Mouse (Mus musculus) common myeloid progenitor, adult 5-6 weeks (primary cell): ENCODE measurements around the gene P4htm. TPM values are rescaled to one million over a fixed set of nuclear protein-coding genes. Genes with fewer than 3 reads are reported as not detected.

ENCODE experiments used
- ATAC-seq: replicated peaks from 2 replicates; pipeline ENCODE4 v1.8.0; 2016; ENCODE audit warnings: low read depth, mild to moderate bottlenecking, moderate TSS enrichment, inconsistent platforms; ENCODE audit not compliant: poor library complexity, severe bottlenecking
- total RNA-seq: library from RNA; stranded (forward); fragments of 200-1000, 187-1606 nt; gene quantifications from 2 replicates; pipeline ENCODE4 v1.2.3, GENCODE M21; 2017

P4htm gene
- total RNA-seq, 1 experiment from 2014 or later, result 1.1 TPM

GRCm38 (mm10) chr9:108563671-108564070, 33.8 kb downstream of the P4htm start:
- ATAC-seq, result no peak

GRCm38 (mm10) chr9:108560227-108560841, 37.1 kb downstream of the P4htm start, which contains the start of gene Impdh2:
TSS of gene Impdh2 (plus strand) at chr9:108560286.
- ATAC-seq, result peak; percentile 96

- no peak for ATAC-seq
Measured at GRCm38 (mm10) chr9:108559169-108559568, 38.3 kb downstream of the P4htm start.

- no peak for ATAC-seq
Measured at GRCm38 (mm10) chr9:108546875-108547274, 50.6 kb downstream of the P4htm start.

- no peak for ATAC-seq
Measured at GRCm38 (mm10) chr9:108545986-108546385, 51.5 kb downstream of the P4htm start.

GRCm38 (mm10) chr9:108540846-108541245, 56.6 kb downstream of the P4htm start:
- no peak for ATAC-seq

GRCm38 (mm10) chr9:108531496-108531895, 66.0 kb downstream of the P4htm start:
- no peak for ATAC-seq

GRCm38 (mm10) chr9:108530954-108531353, 66.5 kb downstream of the P4htm start:
- no peak for ATAC-seq

Other genes with a start within 250 kb of the P4htm start
- 49.2 and 75.5 TPM in 2 replicates for gene Usp4, start 249.8 kb downstream of the P4htm start, total RNA-seq
- not detected in 2 replicates for gene 1700102P08Rik, start 204.9 kb downstream of the P4htm start, total RNA-seq
- gene Ccdc36, start 169.2 kb downstream of the P4htm start, total RNA-seq, result 0.59 and 1.4 TPM in 2 replicates
- gene BC048562, start 161.2 kb downstream of the P4htm start, total RNA-seq, result not detected in 2 replicates
- gene Ccdc71, start 137.1 kb downstream of the P4htm start, total RNA-seq, result 11.0 and 15.4 TPM in 2 replicates
- gene Klhdc8b, start 136.1 kb downstream of the P4htm start, total RNA-seq, result 6.8 and 8.2 TPM in 2 replicates
- 0.15 and 0.37 TPM in 2 replicates for gene Lamb2, start 117.9 kb downstream of the P4htm start, total RNA-seq
- 54.3 and 63.1 TPM in 2 replicates for gene Usp19, start 107.1 kb downstream of the P4htm start, total RNA-seq
- gene Qars, start 90.0 kb downstream of the P4htm start, total RNA-seq, result 149 and 207 TPM in 2 replicates
- 131 and 150 TPM in 2 replicates for gene Qrich1, start 80.9 kb downstream of the P4htm start, total RNA-seq
- 317 and 371 TPM in 2 replicates for gene Impdh2, start 37.4 kb downstream of the P4htm start, total RNA-seq
- 9.8 and 18.9 TPM in 2 replicates for gene Ndufaf3, start 30.2 kb downstream of the P4htm start, total RNA-seq
- gene Dalrd3, start 27.8 kb downstream of the P4htm start, total RNA-seq, result 37.7 and 38.8 TPM in 2 replicates
- 22.0 and 29.5 TPM in 2 replicates for gene Wdr6, start 18.9 kb downstream of the P4htm start, total RNA-seq
- gene Arih2, start 51.7 kb upstream of the P4htm start, total RNA-seq, result 50.6 and 57.8 TPM in 2 replicates
- gene Slc25a20, start 64.4 kb upstream of the P4htm start, total RNA-seq, result 29.1 and 39.0 TPM in 2 replicates
- gene Prkar2a, start 91.6 kb upstream of the P4htm start, total RNA-seq, result 20.1 and 28.1 TPM in 2 replicates
- gene Ip6k2, start 186.1 kb upstream of the P4htm start, total RNA-seq, result 52.2 and 57.5 TPM in 2 replicates
- 1.6 and 6.1 TPM in 2 replicates for gene Nckipsd, start 210.7 kb upstream of the P4htm start, total RNA-seq
- gene Celsr3, start 228.7 kb upstream of the P4htm start, total RNA-seq, result 0.10 and 0.23 TPM in 2 replicates